Comparison of ENCODE assay signal across 9 mouse cellular contexts in the genomic region with DNA sequence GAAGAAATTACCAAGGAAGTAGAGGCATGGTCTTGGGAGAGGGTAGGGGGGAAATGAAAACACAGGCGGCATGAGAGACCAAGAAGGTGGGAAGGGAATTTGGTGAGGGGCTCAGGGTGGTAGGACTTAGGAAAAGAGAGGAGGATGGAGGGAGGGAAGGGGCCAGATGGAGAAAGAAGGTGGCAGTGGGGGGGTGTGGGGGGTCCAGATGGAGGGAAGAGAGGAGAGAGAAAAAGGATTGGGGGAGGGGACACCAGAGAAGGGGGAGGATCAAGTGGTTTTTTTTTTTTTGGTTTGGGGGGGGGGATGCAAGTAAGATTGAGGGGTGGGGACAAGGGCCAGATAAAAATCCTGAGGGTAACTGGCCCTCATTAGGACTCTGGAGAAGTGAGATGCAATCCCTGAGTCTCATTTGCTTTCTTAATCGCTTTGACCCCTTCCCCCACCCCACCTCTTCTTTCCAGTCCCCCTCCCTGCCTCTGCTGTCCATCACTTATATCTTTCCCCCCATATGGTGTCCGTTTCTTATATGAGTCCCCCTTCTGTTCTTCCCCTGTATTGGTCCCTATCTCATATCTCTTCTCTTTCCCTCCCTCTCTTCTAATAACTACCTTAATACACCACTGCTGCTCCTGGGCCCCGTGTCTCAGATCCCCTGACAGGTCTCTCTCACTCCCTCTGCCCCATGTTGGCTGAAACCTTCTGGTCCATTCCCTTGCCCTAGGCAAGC. TPM values are rescaled to one million over a fixed set of nuclear protein-coding genes. Genes with fewer than 3 reads are reported as not detected.
DNase-seq lines count a peak whose midpoint lies in the region; ATAC-seq lines count a peak whose summit lies in the region.
"Had no signal": no experiment of that assay in that cellular context is flagged by ENCODE, and none has a peak within 500 bp of the region (broad histone marks: within the 10 kb centered on the region; RNA-seq: fewer than 3 reads in every experiment).

No protein-coding gene starts in this region.

- H3K27me3 ChIP-seq in embryonic facial prominence, embryonic 11.5 days (ENCODE audit: control insufficient read depth, insufficient read depth, low read length) = no peaks in the 10 kb centered on the region
- no peaks in the 10 kb centered on the region for H3K27me3 ChIP-seq in intestine, embryonic 14.5 days (replicated peaks; ENCODE audit: control insufficient read depth, insufficient read depth, low read length)
- no peaks in the 10 kb centered on the region for H3K27me3 ChIP-seq in neural tube, embryonic 14.5 days (ENCODE audit: control insufficient read depth, insufficient read depth, low read length)

- H3K9me3 ChIP-seq in embryonic facial prominence, embryonic 11.5 days (replicated peaks; ENCODE audit: control insufficient read depth, low read length) = no peaks in the 10 kb centered on the region
- H3K9me3 ChIP-seq in intestine, embryonic 14.5 days (ENCODE audit: control insufficient read depth, low read length) = no peaks in the 10 kb centered on the region
- no peaks in the 10 kb centered on the region for H3K9me3 ChIP-seq in neural tube, embryonic 14.5 days (ENCODE audit: control insufficient read depth, low read length)

- H3K27ac ChIP-seq in embryonic facial prominence, embryonic 11.5 days (replicated peaks; ENCODE audit: low read depth, low read length) = peak overlapping the region; percentile 77
- peak overlapping the region; percentile 65; the same call in 1 of the 2 replicates for H3K27ac ChIP-seq in intestine, embryonic 14.5 days (ENCODE audit: low read depth)
- H3K27ac ChIP-seq in neural tube, embryonic 14.5 days (ENCODE audit: low read depth, low read length) = peak overlapping the region; percentile 96
- H3K27ac ChIP-seq: macrophage had no signal

- WGBS in embryonic facial prominence, embryonic 11.5 days = 14% methylated on average over 4 of the region's 4 CpGs
- 14% methylated on average over 4 of the region's 4 CpGs for WGBS in intestine, embryonic 14.5 days
- 9% methylated on average over 4 of the region's 4 CpGs for WGBS in neural tube, embryonic 14.5 days

- H3K9ac ChIP-seq in embryonic facial prominence, embryonic 11.5 days (replicated peaks; ENCODE audit: low read length) = peak overlapping the region; percentile 64
- H3K9ac ChIP-seq in intestine, embryonic 14.5 days (ENCODE audit: low read length) = peak overlapping the region; percentile 47
- peak overlapping the region; percentile 56 for H3K9ac ChIP-seq in neural tube, embryonic 14.5 days (replicated peaks; ENCODE audit: low read depth, low read length)

- peaks cover 13% of the 10 kb centered on the region for H3K4me1 ChIP-seq in embryonic facial prominence, embryonic 11.5 days (ENCODE audit: control insufficient read depth, insufficient read depth, low read length)
- peaks cover 50% of the 10 kb centered on the region for H3K4me1 ChIP-seq in intestine, embryonic 14.5 days (replicated peaks; ENCODE audit: control insufficient read depth, insufficient read depth, low read length)
- peaks cover 44% of the 10 kb centered on the region for H3K4me1 ChIP-seq in neural tube, embryonic 14.5 days (ENCODE audit: control insufficient read depth, insufficient read depth, low read length)

- DNase-seq in layer of hippocampus, postnatal 10 days (ENCODE audit: low spot score in 2 of 2) = peak; percentile 10 to 13
- no peak for DNase-seq in layer of hippocampus, adult 9-10 months (ENCODE audit: low spot score)
- no peak for DNase-seq in embryonic facial prominence, embryonic 11.5 days (ENCODE audit: low spot score)
- DNase-seq in intestine, embryonic 14.5 days (ENCODE audit: low spot score) = no peak
- DNase-seq in frontal cortex, postnatal 14 days (ENCODE audit: low spot score in 2 of 2) = no peak
- no peak for DNase-seq in adipocyte (ENCODE audit: low spot score)
- no peak for DNase-seq in lung, postnatal 4 days

- no peaks in the 10 kb centered on the region for H3K36me3 ChIP-seq in embryonic facial prominence, embryonic 11.5 days (replicated peaks; ENCODE audit: control insufficient read depth, insufficient read depth, low read depth, low read length)
- H3K36me3 ChIP-seq in intestine, embryonic 14.5 days (ENCODE audit: control insufficient read depth, insufficient read depth, low read length) = peaks cover 5% of the 10 kb centered on the region; the same call in 1 of the 2 replicates
- no peaks in the 10 kb centered on the region for H3K36me3 ChIP-seq in neural tube, embryonic 14.5 days (ENCODE audit: control insufficient read depth, insufficient read depth, low read length)

- H3K4me3 ChIP-seq in embryonic facial prominence, embryonic 11.5 days (ENCODE audit: low read depth, low read length) = peak overlapping the region; percentile 54
- peak overlapping the region; percentile 47 for H3K4me3 ChIP-seq in intestine, embryonic 14.5 days (ENCODE audit: low read depth, low read length)
- H3K4me3 ChIP-seq in neural tube, embryonic 14.5 days (ENCODE audit: low read depth, low read length) = peak overlapping the region; percentile 62

- ATAC-seq in embryonic facial prominence, embryonic 11.5 days (replicated peaks; ENCODE audit: insufficient number of reproducible peaks, low FRiP score, low TSS enrichment, low read depth) = no peak
- no peak for ATAC-seq in intestine, embryonic 14.5 days (replicated peaks; ENCODE audit: low FRiP score, low TSS enrichment, low read depth)
- ATAC-seq in neural tube, embryonic 14.5 days (ENCODE audit: low read depth) = no peak

- peak overlapping the region; percentile 73 for H3K4me2 ChIP-seq in embryonic facial prominence, embryonic 11.5 days (ENCODE audit: low read depth, low read length)
- peak overlapping the region; percentile 74 for H3K4me2 ChIP-seq in intestine, embryonic 14.5 days (ENCODE audit: low read length)
- peak overlapping the region; percentile 84 for H3K4me2 ChIP-seq in neural tube, embryonic 14.5 days (ENCODE audit: low read depth, low read length)

RNA-seq across cellular contexts. Expression of gene Syngap1, which starts 1.0 kb away (rescaled TPM):
- total RNA-seq in layer of hippocampus, postnatal 10 days (2021) = 100 to 1,000 TPM; 450 to 479 TPM
- polyA plus RNA-seq in embryonic facial prominence, embryonic 11.5 days (2014; fragmentation: Nextera tagmentation; extraction: Ambion mirVana) = 2.3 and 2.8 TPM in 2 replicates
- 2.2 and 2.4 TPM in 2 replicates for polyA plus RNA-seq in intestine, embryonic 14.5 days (2014; fragmentation: Nextera tagmentation; extraction: Ambion mirVana)
- polyA plus RNA-seq in neural tube, embryonic 14.5 days (2014; fragmentation: Nextera tagmentation; extraction: Ambion mirVana) = 5.2 and 7.4 TPM in 2 replicates

RNA-seq across cellular contexts. Expression of gene Cuta, which starts 2.6 kb away (rescaled TPM):
- 100 to 1,000 TPM; 106 to 112 TPM for total RNA-seq in layer of hippocampus, postnatal 10 days (2021)
- polyA plus RNA-seq in embryonic facial prominence, embryonic 11.5 days (2014; fragmentation: Nextera tagmentation; extraction: Ambion mirVana) = 153 and 163 TPM in 2 replicates
- polyA plus RNA-seq in intestine, embryonic 14.5 days (2014; fragmentation: Nextera tagmentation; extraction: Ambion mirVana) = 195 and 197 TPM in 2 replicates
- 112 and 127 TPM in 2 replicates for polyA plus RNA-seq in neural tube, embryonic 14.5 days (2014; fragmentation: Nextera tagmentation; extraction: Ambion mirVana)

RNA-seq across cellular contexts. Expression of gene Phf1, which starts 9.2 kb away (rescaled TPM):
- 10 to 100 TPM; 23.0 to 23.9 TPM for total RNA-seq in layer of hippocampus, postnatal 10 days (2021)
- polyA plus RNA-seq in embryonic facial prominence, embryonic 11.5 days (2014; fragmentation: Nextera tagmentation; extraction: Ambion mirVana) = 3.7 TPM in 2 replicates
- polyA plus RNA-seq in intestine, embryonic 14.5 days (2014; fragmentation: Nextera tagmentation; extraction: Ambion mirVana) = 6.0 and 6.4 TPM in 2 replicates
- 18.8 and 23.8 TPM in 2 replicates for polyA plus RNA-seq in neural tube, embryonic 14.5 days (2014; fragmentation: Nextera tagmentation; extraction: Ambion mirVana)

RNA-seq across cellular contexts. Expression of gene Kifc5b, which starts 25.1 kb away (rescaled TPM):
- total RNA-seq in layer of hippocampus, postnatal 10 days (2021) = 1 to 10 TPM; 4.0 to 5.8 TPM
- 3.9 and 5.6 TPM in 2 replicates for polyA plus RNA-seq in embryonic facial prominence, embryonic 11.5 days (2014; fragmentation: Nextera tagmentation; extraction: Ambion mirVana)
- polyA plus RNA-seq in intestine, embryonic 14.5 days (2014; fragmentation: Nextera tagmentation; extraction: Ambion mirVana) = 5.2 and 8.1 TPM in 2 replicates
- 2.4 and 2.8 TPM in 2 replicates for polyA plus RNA-seq in neural tube, embryonic 14.5 days (2014; fragmentation: Nextera tagmentation; extraction: Ambion mirVana)

RNA-seq across cellular contexts. Expression of gene Zbtb9, which starts 31.0 kb away (rescaled TPM):
- 10 to 100 TPM; 11.8 to 14.0 TPM for total RNA-seq in layer of hippocampus, postnatal 10 days (2021)
- 10.1 and 11.9 TPM in 2 replicates for polyA plus RNA-seq in embryonic facial prominence, embryonic 11.5 days (2014; fragmentation: Nextera tagmentation; extraction: Ambion mirVana)
- 9.8 and 12.8 TPM in 2 replicates for polyA plus RNA-seq in intestine, embryonic 14.5 days (2014; fragmentation: Nextera tagmentation; extraction: Ambion mirVana)
- polyA plus RNA-seq in neural tube, embryonic 14.5 days (2014; fragmentation: Nextera tagmentation; extraction: Ambion mirVana) = 10.8 and 11.4 TPM in 2 replicates

Comparison
In these comparisons a context has a peak if more than half of its experiments do, and no peak if none do; other contexts are left out.
1. DNase-seq: peak in layer of hippocampus, postnatal 10 days (2 of 2); none in layer of hippocampus, adult 9-10 months (single experiment), embryonic facial prominence, embryonic 11.5 days (single experiment), intestine, embryonic 14.5 days (single experiment), frontal cortex, postnatal 14 days (0 of 2), adipocyte (single experiment) and lung, postnatal 4 days (0 of 2).
2. Peak in every context shown above with its lines, with median percentiles within 50 percentile points of each other: H3K27ac ChIP-seq, H3K4me2 ChIP-seq, H3K4me3 ChIP-seq and H3K9ac ChIP-seq.